Mouse (Mus musculus) adrenal gland, adult 2 months (tissue): Measurements from ENCODE around the gene Eef1a2. TPM values are rescaled to one million over a fixed set of nuclear protein-coding genes. Genes with fewer than 3 reads are reported as not detected.

ENCODE experiments used
- DNase-seq: peaks from one replicate; pipeline ENCODE4 v3.0.0; 2021
- polyA plus RNA-seq: library from polyadenylated mRNA; depleted of rRNA; stranded (reverse); fragments of >200 nt; gene quantifications from 2 replicates; pipeline ENCODE4 v1.2.3, GENCODE M21; 2012; rRNA removed
- total RNA-seq, 2 experiments: library from RNA; stranded (reverse); gene quantifications; 2 replicates each; pipeline ENCODE4 v1.2.3; 2021

Gene Eef1a2
- total and polyA plus RNA-seq, 3 experiments, result 30.4 to 65.9 (median 44.0) TPM

GRCm38 (mm10) chr2:181133837-181134590 lies 22.8 kb downstream of the Eef1a2 start:
- no peak for DNase-seq

- DNase-seq, result no peak
Observed at GRCm38 (mm10) chr2:181130245-181130644, 26.6 kb downstream of the Eef1a2 start.

- DNase-seq, result no peak
Observed at GRCm38 (mm10) chr2:181128963-181129362, 27.9 kb downstream of the Eef1a2 start.

DNA sequence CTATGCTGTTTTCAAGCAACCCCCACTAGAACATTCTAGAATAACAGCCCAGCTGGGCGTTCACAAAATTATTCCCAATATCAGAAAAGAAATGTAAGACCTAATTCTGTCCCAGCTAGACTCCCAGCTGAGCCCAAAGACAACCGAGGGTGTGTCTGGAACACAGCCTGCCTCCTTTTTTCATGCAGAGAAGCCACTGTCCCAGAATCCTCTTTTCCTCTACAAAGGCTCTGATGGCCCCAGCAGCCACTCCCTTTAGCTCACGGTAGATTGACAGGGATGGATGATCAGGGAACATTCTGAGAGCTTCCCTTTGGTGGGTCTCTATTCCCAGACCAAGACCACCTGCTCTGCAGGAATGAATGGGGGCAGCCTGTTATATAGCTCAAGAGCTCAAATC lies 29.0 kb downstream of the Eef1a2 start:
- no peak for DNase-seq

DNA sequence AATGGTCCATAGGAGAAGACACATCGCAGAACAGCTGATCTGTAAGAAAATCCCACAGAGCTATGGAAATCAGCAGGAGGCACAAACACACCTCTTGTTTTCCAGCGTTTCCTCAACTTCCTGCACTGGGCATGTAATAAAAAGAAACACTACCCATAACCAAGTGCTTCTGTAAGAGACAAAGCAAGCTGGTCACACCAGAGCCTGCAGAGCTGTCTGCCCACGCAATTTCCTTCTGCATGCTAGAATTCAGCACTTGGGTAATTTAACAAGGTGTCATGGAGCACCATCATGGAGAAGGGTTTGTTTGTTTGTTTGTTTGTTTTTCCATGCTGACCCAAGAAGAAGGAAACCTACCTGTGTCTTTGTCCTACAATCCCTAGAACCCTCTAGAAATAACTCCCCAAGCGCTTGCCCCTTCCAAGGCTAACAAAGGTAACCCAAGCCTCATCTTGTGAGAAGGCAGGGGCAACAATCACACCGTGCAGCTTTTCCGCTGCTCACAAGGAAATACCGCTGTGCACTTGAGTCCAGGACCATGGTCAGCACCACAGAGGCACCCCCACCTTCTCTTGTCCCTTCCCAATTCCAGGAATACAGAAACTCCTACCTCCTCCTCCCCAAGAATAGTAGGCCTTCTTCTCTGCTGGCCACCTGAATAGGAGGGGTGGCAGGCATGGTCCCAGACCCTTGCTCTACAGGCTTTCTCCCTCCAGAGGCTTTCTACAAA lies 30.9 kb downstream of the Eef1a2 start:
- DNase-seq, result no peak

- no peak for DNase-seq
Observed at GRCm38 (mm10) chr2:181122642-181123041, 34.2 kb downstream of the Eef1a2 start.

DNA sequence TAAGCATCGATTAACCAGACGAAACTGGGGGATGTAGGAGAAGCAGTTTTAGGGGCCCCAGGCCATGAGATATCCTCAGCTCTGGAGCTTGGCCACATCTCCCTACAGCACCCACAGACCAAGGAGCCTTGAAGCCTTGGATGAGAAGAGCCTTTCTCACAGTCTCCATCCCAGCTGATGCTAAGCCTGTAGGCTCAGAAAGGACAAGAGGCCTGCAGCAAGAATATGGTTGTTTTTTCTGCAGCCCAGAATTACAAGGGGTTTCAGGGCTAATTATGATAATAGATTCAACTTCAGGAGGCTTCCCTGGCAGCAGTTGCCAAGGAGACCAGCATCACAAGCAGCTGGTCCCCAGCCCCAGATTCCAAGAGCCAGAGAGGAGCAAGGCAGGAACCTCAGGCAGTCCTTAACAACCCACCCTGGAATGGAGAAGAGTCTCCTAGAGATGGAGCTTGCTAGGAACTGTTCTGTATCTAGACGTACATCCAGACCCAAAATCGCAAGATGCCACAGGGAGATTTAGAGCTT lies 35.8 kb downstream of the Eef1a2 start:
- DNase-seq, result no peak

DNA sequence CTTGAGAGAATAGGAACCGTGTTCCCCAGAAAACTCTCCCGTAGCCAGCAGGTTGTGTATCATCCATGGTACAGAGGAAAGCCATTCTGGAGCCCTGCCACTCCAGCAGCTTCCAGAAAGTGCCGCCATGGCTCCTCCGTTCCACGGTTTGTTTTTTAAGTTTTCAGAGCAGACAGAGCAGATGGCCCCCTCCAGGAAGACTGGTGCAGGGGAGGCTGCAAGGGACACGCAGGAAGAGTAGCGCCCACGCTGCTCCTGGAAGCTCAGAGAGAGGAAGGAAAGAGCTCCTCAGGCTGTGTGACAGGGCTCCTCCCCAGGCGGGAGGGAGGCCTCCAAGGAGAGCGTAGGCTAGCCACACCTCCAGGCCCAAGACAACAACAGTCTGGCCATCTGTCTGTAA lies 36.9 kb downstream of the Eef1a2 start:
- DNase-seq, result no peak

- DNase-seq, result no peak
Observed at GRCm38 (mm10) chr2:181116436-181116835, 40.4 kb downstream of the Eef1a2 start.

DNA sequence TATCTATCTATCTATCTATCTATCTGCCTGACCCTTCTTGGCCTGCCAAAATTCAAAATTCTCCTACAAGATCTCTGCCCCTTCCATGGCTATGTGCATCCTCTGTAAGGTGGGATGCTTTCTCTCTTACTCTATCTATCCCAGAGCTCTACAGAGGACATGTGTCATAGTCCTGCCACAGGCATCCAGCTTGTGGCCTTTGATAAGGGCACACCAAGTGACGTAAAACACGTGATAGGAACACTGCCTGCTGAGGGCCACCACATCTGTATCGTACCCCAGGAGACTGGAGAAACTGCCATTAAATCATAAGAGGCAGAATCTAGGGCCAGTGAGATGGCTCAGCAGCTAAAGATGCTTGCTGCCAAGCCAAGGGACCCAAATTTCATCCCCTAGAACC lies 41.4 kb downstream of the Eef1a2 start:
- no peak for DNase-seq

GRCm38 (mm10) chr2:181113762-181114361 lies 43.0 kb downstream of the Eef1a2 start:
- no peak for DNase-seq

- DNase-seq, result no peak
Observed at GRCm38 (mm10) chr2:181111665-181112064, 45.1 kb downstream of the Eef1a2 start.

- no peak for DNase-seq
Observed at GRCm38 (mm10) chr2:181104111-181104510, 52.7 kb downstream of the Eef1a2 start.

DNA sequence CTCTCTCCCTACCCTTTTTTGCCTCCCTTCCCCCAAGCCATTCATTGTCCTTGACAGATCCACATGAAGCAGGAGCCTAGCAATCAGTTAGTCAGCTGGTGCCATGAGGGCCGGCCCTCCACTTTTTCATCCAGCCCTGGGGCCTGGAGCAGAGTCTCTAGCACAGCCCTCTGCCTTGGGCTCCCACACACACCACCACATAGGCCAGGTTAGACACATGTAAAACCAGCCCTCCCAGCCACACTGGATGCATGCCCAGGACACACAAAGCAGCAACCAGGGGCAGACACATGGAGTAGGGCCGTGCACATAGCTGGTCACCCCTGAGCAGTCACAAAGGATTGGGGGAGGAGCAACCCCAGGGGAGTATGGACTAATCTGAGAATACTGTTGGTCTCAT lies 54.7 kb downstream of the Eef1a2 start:
- DNase-seq, result peak; percentile 51

GRCm38 (mm10) chr2:181101626-181102025 lies 55.2 kb downstream of the Eef1a2 start:
- no peak for DNase-seq

DNA sequence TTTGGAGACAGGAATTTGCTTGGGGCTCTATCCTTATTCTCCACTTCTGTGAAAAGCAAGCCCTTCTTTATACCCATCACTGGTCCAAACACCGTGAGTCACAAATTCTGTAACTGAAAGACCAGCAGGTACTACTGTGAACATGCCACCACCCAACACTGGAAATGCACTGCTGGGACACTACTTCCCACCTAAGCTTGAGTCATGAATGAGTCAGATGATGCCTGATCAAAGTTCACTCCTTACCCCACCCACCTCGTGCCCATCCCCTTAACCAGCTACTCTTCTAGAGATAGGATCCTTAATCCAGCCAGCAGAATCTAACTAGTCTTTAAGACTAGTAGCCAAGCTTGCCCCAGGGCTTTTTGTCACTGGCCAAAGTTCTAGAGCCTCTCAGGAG lies 56.7 kb downstream of the Eef1a2 start:
- DNase-seq, result no peak

Other genes with a start within 250 kb of the Eef1a2 start
- 10 to 100 TPM; 41.8 to 57.9 TPM for gene Ythdf1, start 236.1 kb downstream of the Eef1a2 start, total RNA-seq
- gene Ythdf1, start 236.1 kb downstream of the Eef1a2 start, polyA plus RNA-seq, result 18.1 and 29.5 TPM in 2 replicates
- gene Birc7, start 228.0 kb downstream of the Eef1a2 start, total RNA-seq, result not detected
- not detected in 2 replicates for gene Birc7, start 228.0 kb downstream of the Eef1a2 start, polyA plus RNA-seq
- 1 to 10 TPM; 5.0 to 9.5 TPM for gene Nkain4, start 202.3 kb downstream of the Eef1a2 start, total RNA-seq
- 11.9 and 14.3 TPM in 2 replicates for gene Nkain4, start 202.3 kb downstream of the Eef1a2 start, polyA plus RNA-seq
- 10 to 100 TPM; 42.6 to 44.7 TPM for gene Arfgap1, start 189.8 kb downstream of the Eef1a2 start, total RNA-seq
- 49.2 and 49.4 TPM in 2 replicates for gene Arfgap1, start 189.8 kb downstream of the Eef1a2 start, polyA plus RNA-seq
- gene Col20a1, start 170.5 kb downstream of the Eef1a2 start, total RNA-seq, result 1 to 10 TPM; 1.6 to 3.3 TPM
- 4.3 and 5.4 TPM in 2 replicates for gene Col20a1, start 170.5 kb downstream of the Eef1a2 start, polyA plus RNA-seq
- 10 to 100 TPM in 1 of 2 experiments, 1 to 10 TPM in 1; 6.5 to 35.4 TPM for gene Chrna4, start 113.5 kb downstream of the Eef1a2 start, total RNA-seq
- gene Chrna4, start 113.5 kb downstream of the Eef1a2 start, polyA plus RNA-seq, result 8.9 and 13.8 TPM in 2 replicates
- 1 to 10 TPM; 5.2 to 5.4 TPM for gene Kcnq2, start 21.7 kb downstream of the Eef1a2 start, total RNA-seq
- gene Kcnq2, start 21.7 kb downstream of the Eef1a2 start, polyA plus RNA-seq, result 2.8 and 3.7 TPM in 2 replicates
- 10 to 100 TPM; 91.1 to 91.9 TPM for gene Ppdpf, start 30.2 kb upstream of the Eef1a2 start, total RNA-seq
- 160 and 197 TPM in 2 replicates for gene Ppdpf, start 30.2 kb upstream of the Eef1a2 start, polyA plus RNA-seq
- gene Ptk6, start 45.8 kb upstream of the Eef1a2 start, total RNA-seq, result under 1 TPM in 1 of 2 experiments, not detected in 1; 0.07 TPM
- 0.02 TPM in 1 of 2 replicates, not detected in the other for gene Ptk6, start 45.8 kb upstream of the Eef1a2 start, polyA plus RNA-seq
- 1 to 10 TPM in 1 of 2 experiments, under 1 TPM in 1; 0.66 to 1.3 TPM for gene Srms, start 56.2 kb upstream of the Eef1a2 start, total RNA-seq
- gene Srms, start 56.2 kb upstream of the Eef1a2 start, polyA plus RNA-seq, result 1.1 and 1.4 TPM in 2 replicates
- under 1 TPM in 1 of 2 experiments, not detected in 1; 0.46 TPM for gene Fndc11, start 63.0 kb upstream of the Eef1a2 start, total RNA-seq
- 0.47 and 0.67 TPM in 2 replicates for gene Fndc11, start 63.0 kb upstream of the Eef1a2 start, polyA plus RNA-seq
- gene Helz2, start 85.0 kb upstream of the Eef1a2 start, total RNA-seq, result 10 to 100 TPM; 15.3 to 25.0 TPM
- 29.6 and 33.1 TPM in 2 replicates for gene Helz2, start 85.0 kb upstream of the Eef1a2 start, polyA plus RNA-seq
- gene Gmeb2, start 131.0 kb upstream of the Eef1a2 start, total RNA-seq, result 10 to 100 TPM; 15.4 to 15.5 TPM
- gene Gmeb2, start 131.0 kb upstream of the Eef1a2 start, polyA plus RNA-seq, result 21.8 and 28.4 TPM in 2 replicates
- 10 to 100 TPM in 1 of 2 experiments, 1 to 10 TPM in 1; 9.6 to 19.8 TPM for gene Stmn3, start 157.5 kb upstream of the Eef1a2 start, total RNA-seq
- gene Stmn3, start 157.5 kb upstream of the Eef1a2 start, polyA plus RNA-seq, result 8.8 and 17.3 TPM in 2 replicates
- 10 to 100 TPM; 24.5 to 27.8 TPM for gene Rtel1, start 162.7 kb upstream of the Eef1a2 start, total RNA-seq
- gene Rtel1, start 162.7 kb upstream of the Eef1a2 start, polyA plus RNA-seq, result 23.2 and 24.2 TPM in 2 replicates
- 10 to 100 TPM; 36.6 to 51.0 TPM for gene Zgpat, start 207.9 kb upstream of the Eef1a2 start, total RNA-seq
- 33.8 and 34.5 TPM in 2 replicates for gene Zgpat, start 207.9 kb upstream of the Eef1a2 start, polyA plus RNA-seq
- 10 to 100 TPM; 44.0 to 46.2 TPM for gene Arfrp1, start 208.4 kb upstream of the Eef1a2 start, total RNA-seq
- gene Arfrp1, start 208.4 kb upstream of the Eef1a2 start, polyA plus RNA-seq, result 14.8 and 19.5 TPM in 2 replicates
- 10 to 100 TPM; 13.6 to 20.5 TPM for gene Lime1, start 223.1 kb upstream of the Eef1a2 start, total RNA-seq
- gene Lime1, start 223.1 kb upstream of the Eef1a2 start, polyA plus RNA-seq, result 167 and 174 TPM in 2 replicates